Comparison of ENCODE assay signal across 10 mouse cellular contexts in genomic region chr7:46719526-46719925, GRCm38 (mm10). TPM values are rescaled to one million over a fixed set of nuclear protein-coding genes. Genes with fewer than 3 reads are reported as not detected.
DNase-seq lines count a peak whose midpoint lies in the region; ATAC-seq lines count a peak whose summit lies in the region.
"Had no signal": no experiment of that assay in that cellular context is flagged by ENCODE, and none has a peak within 500 bp of the region (broad histone marks: within the 10 kb centered on the region; RNA-seq: fewer than 3 reads in every experiment).

No protein-coding gene starts in this region.

- peak; percentile 69 for ATAC-seq in liver, embryonic 11.5 days (replicated peaks; ENCODE audit: low FRiP score)
- peak; percentile 47; the same call in 1 of the 2 replicates for ATAC-seq in stomach, embryonic 16.5 days (ENCODE audit: insufficient read depth, low FRiP score)

- no peaks in the 10 kb centered on the region for H3K9me3 ChIP-seq in liver, embryonic 11.5 days (ENCODE audit: control insufficient read depth, low read length)
- H3K9me3 ChIP-seq in stomach, embryonic 16.5 days (replicated peaks; ENCODE audit: control insufficient read depth, low read length): no peaks in the 10 kb centered on the region

- intact Hi-C loops in left cerebral cortex, postnatal 36 days (cut with DNase I): no loop called here

- H3K4me1 ChIP-seq in liver, embryonic 11.5 days (replicated peaks; ENCODE audit: control insufficient read depth, insufficient read depth, low read length): no peaks in the 10 kb centered on the region; the same call in 1 of the 2 replicates
- no peaks in the 10 kb centered on the region for H3K4me1 ChIP-seq in stomach, embryonic 16.5 days (ENCODE audit: control insufficient read depth, insufficient read depth, low read length)

- no peak overlapping the region for H3K4me2 ChIP-seq in liver, embryonic 11.5 days
- no peak overlapping the region for H3K4me2 ChIP-seq in stomach, embryonic 16.5 days (ENCODE audit: low read depth, low read length)

- H3K36me3 ChIP-seq in liver, embryonic 11.5 days (ENCODE audit: control insufficient read depth, insufficient read depth, low read length): no peaks in the 10 kb centered on the region
- no peaks in the 10 kb centered on the region for H3K36me3 ChIP-seq in stomach, embryonic 16.5 days (ENCODE audit: control insufficient read depth, insufficient read depth, low read length)

- no peaks in the 10 kb centered on the region for H3K27me3 ChIP-seq in liver, embryonic 11.5 days (replicated peaks; ENCODE audit: control insufficient read depth, insufficient read depth, low read length)
- no peaks in the 10 kb centered on the region for H3K27me3 ChIP-seq in stomach, embryonic 16.5 days (ENCODE audit: control insufficient read depth, insufficient read depth, low read length)

- H3K27ac ChIP-seq in liver, embryonic 11.5 days (ENCODE audit: low read depth, low read length): no peak overlapping the region; the same call in 1 of the 2 replicates
- no peak overlapping the region for H3K27ac ChIP-seq in stomach, embryonic 16.5 days (ENCODE audit: low read length)

- 64% methylated on average over 7 of the region's 7 CpGs for WGBS in liver, embryonic 11.5 days
- whole genome bisulfite sequencing in stomach, embryonic 16.5 days: 51% methylated on average over 7 of the region's 7 CpGs

- no peak overlapping the region for H3K9ac ChIP-seq in liver, embryonic 11.5 days (ENCODE audit: low read depth, low read length)
- no peak overlapping the region for H3K9ac ChIP-seq in stomach, embryonic 16.5 days (ENCODE audit: low read length)

- no peak overlapping the region for H3K4me3 ChIP-seq in liver, embryonic 11.5 days (ENCODE audit: low read depth, low read length)
- H3K4me3 ChIP-seq in stomach, embryonic 16.5 days (replicated peaks; ENCODE audit: low read length): no peak overlapping the region

- DNase-seq in testis, postnatal 14 days (ENCODE audit: low spot score): peak; percentile 21
- no peak for DNase-seq in testis, postnatal 10 days (ENCODE audit: low spot score)
- peak; percentile 17 to 49 for DNase-seq in cerebellum, postnatal 36 days
- DNase-seq in liver, embryonic 11.5 days (ENCODE audit: low spot score): no peak
- no peak for DNase-seq in embryo, embryonic 10 days (ENCODE audit: low spot score)
- DNase-seq in left cerebral cortex, postnatal 36 days (ENCODE audit: low spot score in 2 of 2): no peak
- DNase-seq: layer of hippocampus, adult 9-11 months had no signal

RNA-seq across cellular contexts. Expression of gene Saa3, which starts 4.0 kb away (rescaled TPM):
- polyA plus RNA-seq in liver, embryonic 11.5 days (2014; fragmentation: Nextera tagmentation; extraction: Ambion mirVana): 0.29 and 0.78 TPM in 2 replicates
- 0.32 and 0.54 TPM in 2 replicates for polyA plus RNA-seq in stomach, embryonic 16.5 days (2015; fragmentation: Nextera tagmentation; extraction: Ambion mirVana)
- not detected for total RNA-seq in left cerebral cortex, postnatal 36 days (2021)

RNA-seq across cellular contexts. Expression of gene Saal1, which starts 9.0 kb away (rescaled TPM):
- polyA plus RNA-seq in liver, embryonic 11.5 days (2014; fragmentation: Nextera tagmentation; extraction: Ambion mirVana): 30.7 and 32.7 TPM in 2 replicates
- 23.2 and 25.6 TPM in 2 replicates for polyA plus RNA-seq in stomach, embryonic 16.5 days (2015; fragmentation: Nextera tagmentation; extraction: Ambion mirVana)
- 1 to 10 TPM; 7.9 to 9.4 TPM for total RNA-seq in left cerebral cortex, postnatal 36 days (2021)

RNA-seq across cellular contexts. Expression of gene Saa4, which starts 12.9 kb away (rescaled TPM):
- 5.7 and 6.1 TPM in 2 replicates for polyA plus RNA-seq in liver, embryonic 11.5 days (2014; fragmentation: Nextera tagmentation; extraction: Ambion mirVana)
- polyA plus RNA-seq in stomach, embryonic 16.5 days (2015; fragmentation: Nextera tagmentation; extraction: Ambion mirVana): 0.27 and 0.68 TPM in 2 replicates
- not detected for total RNA-seq in left cerebral cortex, postnatal 36 days (2021)
- polyA plus RNA-seq: embryonic facial prominence, embryonic 14.5 days; heart, postnatal 0 days had no signal

RNA-seq across cellular contexts. Expression of gene Saa1, which starts 23.3 kb away (rescaled TPM):
- polyA plus RNA-seq in liver, embryonic 11.5 days (2014; fragmentation: Nextera tagmentation; extraction: Ambion mirVana): 0.90 and 1.1 TPM in 2 replicates
- polyA plus RNA-seq in stomach, embryonic 16.5 days (2015; fragmentation: Nextera tagmentation; extraction: Ambion mirVana): 0.48 TPM in 1 of 2 replicates, not detected in the other
- not detected for total RNA-seq in left cerebral cortex, postnatal 36 days (2021)
- polyA plus RNA-seq: embryonic facial prominence, embryonic 14.5 days; heart, postnatal 0 days had no signal

RNA-seq across cellular contexts. Expression of gene Saa2, which starts 32.1 kb away (rescaled TPM):
- polyA plus RNA-seq in liver, embryonic 11.5 days (2014; fragmentation: Nextera tagmentation; extraction: Ambion mirVana): 1.2 TPM in 1 of 2 replicates, not detected in the other
- not detected in 2 replicates for polyA plus RNA-seq in stomach, embryonic 16.5 days (2015; fragmentation: Nextera tagmentation; extraction: Ambion mirVana)
- total RNA-seq in left cerebral cortex, postnatal 36 days (2021): not detected
- polyA plus RNA-seq: embryonic facial prominence, embryonic 14.5 days; heart, postnatal 0 days had no signal

Comparison
In these comparisons a context has a peak if more than half of its experiments do, and no peak if none do; other contexts are left out.
1. DNase-seq: peak in testis, postnatal 14 days (single experiment) and cerebellum, postnatal 36 days (2 of 2); none in testis, postnatal 10 days (single experiment), liver, embryonic 11.5 days (single experiment), embryo, embryonic 10 days (single experiment) and left cerebral cortex, postnatal 36 days (0 of 2).